Mouse (Mus musculus): Measurements from ENCODE around the gene Barhl2. TPM values are rescaled to one million over a fixed set of nuclear protein-coding genes. Genes with fewer than 3 reads are reported as not detected.

Barhl2 gene
- 0.76 and 0.95 TPM in 2 replicates for polyA plus RNA-seq (2015; fragmentation: Nextera tagmentation; extraction: Ambion mirVana)

DNA sequence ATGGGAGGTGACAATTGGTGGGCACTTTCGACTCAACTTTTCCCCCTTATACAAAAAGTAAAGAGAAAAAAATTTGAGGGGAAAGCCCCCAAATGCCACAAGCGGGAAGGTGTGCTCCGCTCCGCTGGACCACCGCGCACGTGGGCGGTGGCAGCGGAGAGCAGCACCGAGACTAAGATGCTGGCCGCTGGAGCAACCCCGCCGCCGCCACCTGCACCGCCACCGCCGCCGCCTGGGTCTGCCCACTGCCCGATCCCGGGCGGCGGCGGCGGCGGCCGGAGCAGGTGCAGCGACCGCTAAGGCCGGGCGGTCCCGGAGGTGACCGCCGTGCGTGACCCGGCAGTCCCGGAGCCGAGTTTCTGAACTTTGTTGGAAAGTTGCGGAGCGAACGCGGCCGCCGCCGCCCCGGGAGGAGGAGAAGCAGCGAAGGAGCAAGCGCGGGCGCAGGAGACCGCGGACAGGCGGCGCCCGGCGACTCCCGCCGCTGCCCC is at the start of gene Barhl2:
TSS of gene Barhl2 (minus strand) at position 181 of the 491 bp plus-strand sequence.

Other genes with a start within 250 kb of the Barhl2 start
- gene Gm17304, start 150.9 kb upstream of the Barhl2 start, polyA plus RNA-seq (2015; fragmentation: Nextera tagmentation; extraction: Ambion mirVana): not detected in 2 replicates
- 69.4 and 73.1 TPM in 2 replicates for gene Zfp644, start 239.1 kb upstream of the Barhl2 start, polyA plus RNA-seq (2015; fragmentation: Nextera tagmentation; extraction: Ambion mirVana)

Measured in neural tube, postnatal 0 days (tissue).